Mouse (Mus musculus) heart, postnatal 0 days (tissue): ENCODE data around the gene Fam166b.

ENCODE experiments used
- CTCF ChIP-seq: IDR thresholded peaks from 2 replicates; pipeline ENCODE4 v1.5.1; 2016; ENCODE audit warnings: antibody characterized with exemption, control low read depth, low read depth
- EP300 ChIP-seq: IDR thresholded peaks from 2 replicates; pipeline ENCODE4 v1.6.1; 2016; ENCODE audit warnings: antibody characterized with exemption, low read depth

DNA sequence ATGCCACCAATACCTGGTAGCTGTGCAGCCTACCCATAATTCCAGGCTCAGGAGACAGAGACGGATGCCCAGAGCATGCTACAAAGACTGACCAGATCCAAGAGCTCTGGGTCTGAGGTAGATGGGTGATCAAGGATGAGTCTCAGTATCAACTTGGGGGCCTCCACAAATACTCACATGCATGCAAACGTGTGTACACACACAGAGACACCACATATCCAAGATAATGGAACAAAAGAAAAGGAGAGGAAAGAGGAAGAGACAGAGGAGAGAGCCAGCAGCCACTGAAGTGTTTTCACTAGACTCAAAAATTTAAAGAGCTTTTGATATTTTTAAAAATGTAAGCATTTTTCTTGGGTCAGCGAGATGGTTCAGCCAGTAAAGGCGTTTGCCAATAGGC lies 10.5 kb downstream of the Fam166b start:
- TF ChIP-seq CTCF (no peak), EP300 (no peak)
